Mouse (Mus musculus) G1E (cell line): ENCODE measurements around the gene Gxylt1.

ENCODE experiments used
- CTCF ChIP-seq: IDR thresholded peaks from 2 replicates; pipeline ENCODE4 v1.5.1; 2012; ENCODE audit warnings: low read depth, low read length, inconsistent platforms, mixed read lengths
- GATA1 ChIP-seq: IDR thresholded peaks from 2 replicates; pipeline ENCODE4 v1.6.1; 2012; ENCODE audit warnings: borderline replicate concordance, low read length, inconsistent platforms, mixed read lengths
- POLR2AphosphoS5 ChIP-seq: IDR thresholded peaks from 2 replicates; pipeline ENCODE4 v1.6.1; 2012; ENCODE audit warnings: low read depth, low read length, inconsistent platforms; ENCODE audit not compliant: insufficient replicate concordance
- TAL1 ChIP-seq: conservative IDR thresholded peaks from 2 replicates; pipeline ENCODE4 v1.6.1; 2012; ENCODE audit warnings: low read depth, low read length, inconsistent platforms, mixed read lengths

DNA sequence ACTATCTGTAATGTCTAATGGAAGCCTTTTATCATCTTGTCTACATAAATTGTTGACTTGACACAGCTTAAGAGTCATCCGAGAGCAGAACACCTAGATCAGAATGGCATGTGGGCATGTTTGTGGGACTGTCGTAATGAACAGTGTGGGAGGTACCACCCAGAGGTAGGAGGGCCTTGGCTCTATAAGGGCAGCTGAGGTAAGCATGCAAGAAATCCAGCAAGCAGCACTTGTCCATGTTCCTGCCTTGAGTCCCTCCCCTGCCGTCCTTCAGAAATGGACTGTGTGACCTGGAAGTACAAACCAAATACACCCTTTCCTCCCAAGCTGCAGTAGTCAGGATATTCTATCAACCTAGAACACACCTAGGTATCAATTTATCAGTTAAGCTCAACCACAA lies 9.7 kb downstream of the Gxylt1 start:
- TF ChIP-seq CTCF (no peak), TAL1 (no peak), POLR2AphosphoS5 (no peak), GATA1 (no peak)
